Mouse (Mus musculus) CH12.LX (cell line): ENCODE measurements around the gene Fam168b. TPM values are rescaled to one million over a fixed set of nuclear protein-coding genes. Genes with fewer than 3 reads are reported as not detected.

ENCODE experiments used
- DNase-seq: peaks from one replicate; pipeline ENCODE4 v3.0.0-alpha.2; 2013; ENCODE audit errors: extremely low read depth
- H3K27ac ChIP-seq: 2 replicates; pipeline ENCODE4 v1.5.1; 2012; ENCODE audit warnings: low read depth, mild to moderate bottlenecking, control low read depth, moderate library complexity; ENCODE audit not compliant: insufficient read depth
- H3K27me3 ChIP-seq: replicated peaks from 2 replicates; pipeline ENCODE3; 2012; ENCODE audit warnings: inconsistent platforms
- H3K36me3 ChIP-seq, 2 experiments: replicated peaks in 1 of 2; 2 replicates each; pipeline versions ENCODE3 to v1.6.1; 2012; ENCODE audit warnings: inconsistent platforms in 1 of 2, low read length in 1 of 2, mild to moderate bottlenecking in 1 of 2, mixed read lengths in 1 of 2, moderate library complexity in 1 of 2; ENCODE audit not compliant: control insufficient read depth in 1 of 2, insufficient read depth in 1 of 2
- H3K4me1 ChIP-seq, 2 experiments: 2 replicates each; pipeline ENCODE4 v1.6.1; 2012; ENCODE audit warnings: inconsistent platforms in 1 of 2, moderate library complexity in 1 of 2; ENCODE audit not compliant: insufficient read depth in 2 of 2, control insufficient read depth in 1 of 2
- H3K4me2 ChIP-seq: 2 replicates; pipeline ENCODE4 v1.6.1; 2012; ENCODE audit warnings: low read depth, mild to moderate bottlenecking, control low read depth; ENCODE audit not compliant: poor library complexity, insufficient read depth, severe bottlenecking
- H3K4me3 ChIP-seq, 3 experiments: fragments of 150-350 bp in 1 of 3; sonication (generic) in 1 of 3; replicated peaks in 1 of 3; 2 replicates each; pipeline versions ENCODE3 to v1.5.1; 2011 to 2012; ENCODE audit warnings: low read depth in 2 of 3, low read length in 2 of 3, mild to moderate bottlenecking in 2 of 3, moderate library complexity in 2 of 3, control low read depth in 1 of 3, improper control_type of control experiment in 1 of 3, inconsistent platforms in 1 of 3, mixed read lengths in 1 of 3; ENCODE audit not compliant: poor library complexity in 1 of 3
- H3K79me2 ChIP-seq: replicated peaks from 2 replicates; pipeline ENCODE4 v1.6.1; 2012; ENCODE audit warnings: mild to moderate bottlenecking, moderate library complexity; ENCODE audit not compliant: control insufficient read depth, poor library complexity, insufficient read depth, severe bottlenecking; ENCODE audit errors: extremely low read depth
- H3K9ac ChIP-seq: 2 replicates; pipeline ENCODE4 v1.6.1; 2012; ENCODE audit warnings: low read depth, mild to moderate bottlenecking, control low read depth, moderate library complexity; ENCODE audit not compliant: insufficient read depth
- H3K9me3 ChIP-seq: replicated peaks from 2 replicates; pipeline ENCODE3; 2012; ENCODE audit warnings: low read length, inconsistent platforms, mixed read lengths
- CHD2 ChIP-seq: IDR thresholded peaks from 2 replicates; pipeline ENCODE4 v1.6.1; 2011; ENCODE audit warnings: low read length, improper control_type of control experiment
- CTCF ChIP-seq, 2 experiments: IDR thresholded peaks in 1 of 2; conservative IDR thresholded peaks in 1 of 2; 2 replicates each; pipeline ENCODE4 v1.5.1; 2011 to 2012; ENCODE audit warnings: low read depth in 2 of 2, low read length in 2 of 2, improper control_type of control experiment in 1 of 2, inconsistent platforms in 1 of 2, mild to moderate bottlenecking in 1 of 2, moderate library complexity in 1 of 2
- E2F4 ChIP-seq: IDR thresholded peaks from 2 replicates; pipeline ENCODE4 v1.6.1; 2011; ENCODE audit warnings: low read depth, low read length, improper control_type of control experiment; ENCODE audit not compliant: insufficient replicate concordance
- ELF1 ChIP-seq: IDR thresholded peaks from 2 replicates; pipeline ENCODE4 v1.6.1; 2014; ENCODE audit warnings: low read depth, mild to moderate bottlenecking, inconsistent platforms, low read length, improper control_type of control experiment
- GABPA ChIP-seq: IDR thresholded peaks from 2 replicates; pipeline ENCODE4 v1.6.1; 2012; ENCODE audit warnings: low read depth, low read length, improper control_type of control experiment, inconsistent platforms; ENCODE audit not compliant: insufficient replicate concordance
- KAT2A ChIP-seq: IDR thresholded peaks from 2 replicates; pipeline ENCODE4 v1.6.1; 2012; ENCODE audit warnings: low read length, improper control_type of control experiment, inconsistent platforms; ENCODE audit not compliant: insufficient replicate concordance
- MYC ChIP-seq: IDR thresholded peaks from 2 replicates; pipeline ENCODE4 v1.6.1; 2011; ENCODE audit warnings: low read depth, mild to moderate bottlenecking, improper control_type of control experiment, low read length
- NELFE ChIP-seq: IDR thresholded peaks from 2 replicates; pipeline ENCODE4 v1.6.1; 2011; ENCODE audit warnings: low read depth, low read length, improper control_type of control experiment
- RAD21 ChIP-seq: IDR thresholded peaks from 2 replicates; pipeline ENCODE4 v1.6.1; 2011; ENCODE audit warnings: low read depth, mild to moderate bottlenecking, low read length, improper control_type of control experiment, moderate library complexity
- RCOR1 ChIP-seq: conservative IDR thresholded peaks from 2 replicates; pipeline ENCODE4 v1.6.1; 2012; ENCODE audit warnings: low read depth, mild to moderate bottlenecking, inconsistent platforms, low read length, improper control_type of control experiment
- SIN3A ChIP-seq: IDR thresholded peaks from 2 replicates; pipeline ENCODE4 v1.6.1; 2012; ENCODE audit warnings: low read length, improper control_type of control experiment, inconsistent platforms
- SMC3 ChIP-seq: IDR thresholded peaks from 2 replicates; pipeline ENCODE4 v1.6.1; 2011; ENCODE audit warnings: low read depth, low read length, improper control_type of control experiment
- USF1 ChIP-seq: IDR thresholded peaks from 2 replicates; pipeline ENCODE4 v1.6.1; 2014; ENCODE audit warnings: low read depth, mild to moderate bottlenecking, inconsistent platforms, low read length, improper control_type of control experiment
- USF2 ChIP-seq: conservative IDR thresholded peaks from 2 replicates; pipeline ENCODE4 v1.6.1; 2011; ENCODE audit warnings: low read depth, low read length, improper control_type of control experiment
- dilution Hi-C: fragments of 300-500 bp; cut with MboI; formaldehyde crosslinking; loops from 2 replicates; pipeline ENCODE4 v1.14.3; 2020; ENCODE audit warnings: low sequenced_read_pairs; ENCODE audit not compliant: extremely low pct_unique_long_range_greater_than_20kb, extremely low pct_ligation_motif_present
- in situ Hi-C: fragments of 300-500 bp; cut with MboI; formaldehyde crosslinking; loops from 3 replicates; pipeline ENCODE4 v1.14.3; 2019; ENCODE audit warnings: low sequenced_read_pairs, low pct_ligation_motif_present, low pct_unique_long_range_greater_than_20kb, mixed read lengths
- polyA plus RNA-seq: library from polyadenylated mRNA; unstranded; fragments of >175 nt; gene quantifications from 2 replicates; pipeline ENCODE4 v1.2.1, GENCODE M21; 2012; ENCODE audit warnings: low read depth; ENCODE audit not compliant: insufficient read length
- total RNA-seq, 2 experiments: library from RNA; depleted of rRNA; stranded (reverse); fragments of 300-350 nt in 1 of 2; fragments of >200 nt in 1 of 2; gene quantifications; 2 replicates each; pipeline ENCODE4 v1.2.3; 2012 to 2014

Gene Fam168b
- total and polyA plus RNA-seq, 3 experiments = 50.5 to 67.5 (median 60.9) TPM

DNA sequence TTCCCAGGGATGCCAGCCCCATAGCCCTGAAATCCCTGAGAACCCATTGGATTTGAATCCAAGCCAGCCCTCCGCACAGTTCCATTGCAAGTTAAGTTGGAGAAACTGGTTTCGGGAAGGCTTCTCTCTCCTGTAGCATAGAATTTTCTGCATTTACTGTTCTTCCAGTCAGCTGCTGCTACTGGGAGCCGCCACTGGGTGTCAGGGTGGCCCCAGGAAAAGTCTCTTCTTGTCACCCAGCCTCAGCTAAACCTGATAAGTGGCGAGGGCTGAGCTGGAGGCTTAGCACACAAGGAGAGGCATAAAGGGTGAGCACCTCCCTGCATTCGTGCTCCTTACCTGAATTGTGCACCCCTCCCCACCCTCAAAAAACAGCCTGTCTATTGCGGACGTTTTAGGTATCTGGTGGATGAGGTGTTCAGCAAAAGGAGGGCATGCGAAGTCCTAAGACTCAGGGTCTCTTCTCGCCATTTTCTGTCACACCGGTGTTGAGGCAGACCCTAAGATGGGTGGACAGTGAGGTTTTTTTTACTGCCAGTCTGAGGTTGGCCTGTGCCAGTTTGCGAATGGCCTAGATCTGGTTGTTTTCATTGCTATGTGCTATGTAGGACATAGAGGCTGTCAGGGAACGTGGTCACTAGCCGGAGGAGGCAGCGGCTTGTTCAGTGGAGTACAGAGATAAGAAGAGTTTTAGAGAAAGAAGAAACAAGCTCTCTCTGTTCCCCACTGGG is 48.9 kb upstream of the Fam168b start:
- in situ Hi-C loops (loop anchor here (25.0 kb wide), 1 partner anchor 371 kb away; no protein-coding TSS in a partner anchor), dilution Hi-C loops (no loop called here)
- peak; percentile 76 for TF ChIP-seq RAD21
- no peak for TF ChIP-seq MYC
- peak in 1 of 2 experiments; percentile 77; a peak in 3 of 4 replicates for TF ChIP-seq CTCF (conservative IDR thresholded peaks at IDR 0.05 in 1 of 2, IDR thresholded peaks at IDR 0.05 in 1 of 2; ENCODE audit: low read depth in 2 of 2, low read length in 2 of 2)
- TF ChIP-seq NELFE = no peak
- peak; percentile 61 for TF ChIP-seq SMC3
- no peak for TF ChIP-seq KAT2A
- no peaks in the 10 kb centered on the region for H3K36me3 ChIP-seq
- H3K79me2 ChIP-seq = no peaks in the 10 kb centered on the region
- peak; percentile 21 for DNase-seq
- no peak overlapping the region for H3K4me2 ChIP-seq
- H3K9ac ChIP-seq = no peak overlapping the region
- no peak overlapping the region for H3K4me3 ChIP-seq
- no peaks in the 10 kb centered on the region for H3K4me1 ChIP-seq
- H3K9me3 ChIP-seq = no peaks in the 10 kb centered on the region
- no peak overlapping the region for H3K27ac ChIP-seq
- H3K27me3 ChIP-seq = peaks cover 31% of the 10 kb centered on the region

- Histone ChIP-seq H3K27me3 (no peaks in the 10 kb centered on the region), H3K36me3 (peaks cover 0 to 8% of the 10 kb centered on the region in 2 experiments), H3K79me2 (no peaks in the 10 kb centered on the region), H3K4me2 (no peak overlapping the region), H3K4me1 (no peaks in the 10 kb centered on the region), H3K4me3 (no peak overlapping the region), H3K9me3 (peaks cover 5% of the 10 kb centered on the region), H3K9ac (no peak overlapping the region), H3K27ac (no peak overlapping the region)
- no peak for TF ChIP-seq MYC
- no peak for TF ChIP-seq E2F4
- no peak for TF ChIP-seq GABPA
- TF ChIP-seq ELF1 = no peak
- TF ChIP-seq USF1 = no peak
- TF ChIP-seq SIN3A = no peak
- TF ChIP-seq USF2 = no peak
- no peak for TF ChIP-seq CHD2
- TF ChIP-seq RCOR1 = no peak
- in situ Hi-C loops (loop anchor here (25.0 kb wide), 1 partner anchor 379 kb away; no protein-coding TSS in a partner anchor), dilution Hi-C loops (no loop called here)
- no peak for DNase-seq
Measured at GRCm38 (mm10) chr1:34883776-34884175, 40.9 kb upstream of the Fam168b start.
